Mouse (Mus musculus): ENCODE data around the gene Cd59a.
"Not testable (repeated sequence)": the region's sequence is repeated elsewhere in the genome, so short reads cannot be mapped to it uniquely, and the experiment has no call there.

DNA sequence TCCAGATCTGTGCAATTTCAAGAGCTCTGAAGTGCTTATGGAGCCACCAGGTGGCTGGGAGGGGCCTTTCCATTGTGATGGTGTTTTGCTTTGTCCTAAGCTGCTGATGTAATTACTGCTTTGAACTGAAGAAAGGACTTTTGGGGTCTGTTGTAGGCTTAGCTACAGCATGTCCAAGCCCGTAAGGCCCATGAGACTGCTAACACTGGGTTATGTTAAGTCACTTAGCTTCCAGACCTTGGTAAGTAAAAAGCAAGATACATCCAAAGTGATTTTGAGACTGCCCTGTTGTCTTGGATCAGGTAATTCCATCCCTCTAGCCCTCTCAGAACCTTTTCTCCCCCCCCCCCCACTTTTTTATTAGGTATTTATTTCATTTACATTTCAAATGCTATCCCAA is 1.2 kb downstream of the Cd59a start:
- not testable (repeated sequence) for TF ChIP-seq CTCF (IDR thresholded peaks at IDR 0.05; ENCODE audit: borderline replicate concordance, insufficient read depth, low read depth, low read length); POLR2A (IDR thresholded peaks at IDR 0.05; ENCODE audit: borderline replicate concordance, insufficient read depth, low read length)

All from cerebellum, adult 2 months (tissue).